Mouse (Mus musculus) common myeloid progenitor, adult 5-6 weeks (primary cell): ENCODE measurements around the gene Psmd9. TPM values are rescaled to one million over a fixed set of nuclear protein-coding genes. Genes with fewer than 3 reads are reported as not detected.
A peak's percentile ranks its signal among the peaks of the same experiment; 100 is the strongest.

Experiments
- ATAC-seq: replicated peaks from 2 replicates; pipeline ENCODE4 v1.8.0; 2016; ENCODE audit warnings: low read depth, mild to moderate bottlenecking, moderate TSS enrichment, inconsistent platforms; ENCODE audit not compliant: poor library complexity, severe bottlenecking
- total RNA-seq: library from RNA; stranded (forward); fragments of 200-1000, 187-1606 nt; gene quantifications from 2 replicates; pipeline ENCODE4 v1.2.3, GENCODE M21; 2017

Gene Psmd9
- total RNA-seq, 1 experiment from 2014 or later: 44.4 TPM

DNA sequence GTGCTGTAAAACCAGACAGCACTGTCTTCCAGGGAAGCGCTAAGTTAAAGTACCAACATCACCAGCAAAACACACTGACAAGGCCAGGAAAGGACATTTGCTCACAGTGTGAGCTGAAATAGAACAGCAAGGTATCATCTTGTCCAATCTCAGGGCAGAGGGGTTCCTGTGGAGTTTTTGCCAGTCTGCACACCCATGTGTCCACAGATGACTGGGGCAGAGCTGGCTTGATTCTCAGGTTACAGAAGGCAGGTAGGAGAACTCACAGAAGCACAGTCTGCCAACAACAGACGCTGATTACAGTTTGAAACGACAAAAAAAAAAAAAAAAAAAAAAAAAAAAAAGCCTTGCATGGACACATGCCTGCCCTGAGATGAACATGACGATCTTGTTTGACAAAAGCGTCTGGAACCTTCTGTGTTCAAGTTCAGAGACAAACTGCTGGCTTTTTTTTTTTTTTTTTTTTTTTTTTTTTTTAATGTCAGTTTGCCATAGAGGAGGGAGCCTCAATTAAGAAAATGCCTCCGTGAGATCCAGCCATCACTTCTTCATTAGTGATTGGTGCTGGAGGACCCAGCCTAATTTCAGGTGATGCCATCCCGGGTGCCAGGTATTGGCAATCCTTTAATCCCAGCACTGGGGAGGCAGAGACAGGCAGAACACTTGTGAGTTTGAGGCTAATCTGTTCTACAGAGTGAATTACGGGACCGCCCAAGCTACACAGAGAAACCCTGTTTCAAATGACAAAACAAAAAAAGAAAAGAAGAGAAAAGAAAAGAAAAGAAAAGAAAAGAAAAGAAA is 112.3 kb downstream of the Psmd9 start:
- ATAC-seq: no peak

DNA sequence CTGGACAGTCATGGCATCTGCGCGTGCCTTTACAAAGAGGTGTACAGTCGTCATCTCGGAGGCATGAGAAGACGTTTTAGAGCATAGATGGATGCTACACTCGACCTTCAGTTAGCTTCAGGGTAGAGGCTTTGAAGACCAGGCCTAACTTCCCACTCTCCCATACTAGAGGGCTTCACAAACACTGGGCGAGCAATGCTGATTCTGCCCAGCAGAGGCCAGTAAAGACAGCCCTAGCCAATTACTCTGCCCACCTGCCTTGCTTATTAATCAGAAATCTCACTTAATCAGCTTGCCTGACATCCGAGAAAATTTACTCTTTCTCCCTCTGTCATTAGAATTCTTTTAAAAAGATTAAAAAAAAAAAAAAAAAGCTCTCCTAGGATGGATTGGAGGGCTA is 116.0 kb downstream of the Psmd9 start:
- peak; percentile 71 for ATAC-seq

DNA sequence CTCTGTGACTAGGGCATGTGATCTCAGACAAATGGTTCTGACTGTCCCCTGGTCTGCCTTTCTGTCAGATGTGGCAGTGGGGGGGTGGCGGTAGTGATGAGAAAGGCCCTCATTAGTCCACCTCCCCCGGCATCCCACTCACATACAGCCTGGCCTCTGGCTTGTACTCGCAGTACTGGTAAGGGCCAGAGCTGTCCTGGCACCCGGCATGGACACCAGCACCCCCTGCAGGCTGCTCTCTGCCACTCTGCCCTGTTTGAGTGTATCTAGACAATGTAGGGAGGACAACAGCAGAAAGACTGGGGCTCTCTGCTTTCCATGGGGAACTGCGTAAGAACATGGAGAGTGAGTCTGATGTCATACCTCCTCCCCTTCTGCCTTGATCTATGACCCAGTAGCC is 118.9 kb downstream of the Psmd9 start:
- ATAC-seq: 0 out of 2 replicates have a peak, but pooled peaks have one; percentile 32

DNA sequence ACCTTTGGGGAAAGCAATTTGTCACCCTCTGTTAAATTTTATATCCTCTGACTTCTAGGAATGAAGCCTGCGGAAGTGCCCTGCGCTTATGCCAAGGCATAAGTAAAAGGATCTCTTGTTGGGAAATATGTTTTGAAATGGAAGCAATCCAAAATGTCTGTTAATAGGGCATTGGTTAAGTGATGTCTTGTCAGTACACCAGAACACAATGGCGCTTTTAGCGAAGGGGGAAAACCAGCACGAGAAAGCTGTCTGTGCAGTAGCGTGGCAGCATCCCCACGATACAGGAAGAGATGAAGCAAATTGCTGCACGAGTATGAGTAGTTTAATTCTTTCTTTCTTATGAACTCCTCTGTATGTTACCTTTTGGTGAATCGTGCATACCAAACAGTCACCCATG is 125.4 kb downstream of the Psmd9 start:
- no peak for ATAC-seq

DNA sequence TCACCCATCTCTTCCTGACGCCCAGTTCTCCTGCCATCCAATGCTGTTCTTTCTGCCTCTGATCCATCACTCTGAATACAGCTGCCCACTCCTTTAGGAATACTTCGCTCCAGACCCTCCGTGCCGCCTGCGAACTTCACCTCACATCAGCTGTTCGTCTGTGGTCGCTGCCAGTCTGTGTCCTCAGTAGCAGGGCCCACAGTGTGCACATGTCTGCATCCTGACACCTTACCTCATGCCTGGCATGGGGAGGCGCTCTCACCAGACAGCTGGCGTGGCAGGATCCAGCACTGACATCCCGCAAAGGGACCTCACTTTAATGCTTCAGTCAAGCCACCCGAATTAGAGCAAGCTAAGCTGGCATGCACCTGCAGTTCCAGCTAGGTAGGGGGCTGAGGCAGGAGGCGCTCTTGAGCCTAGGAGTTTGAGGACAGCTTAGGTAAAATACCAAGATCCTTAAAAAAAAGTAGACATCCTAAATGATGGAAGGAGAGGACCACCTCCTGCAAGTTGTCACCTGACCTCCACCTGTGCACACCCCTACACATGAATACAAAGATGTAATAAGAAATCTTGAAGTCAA is 127.1 kb downstream of the Psmd9 start:
- no peak for ATAC-seq

DNA sequence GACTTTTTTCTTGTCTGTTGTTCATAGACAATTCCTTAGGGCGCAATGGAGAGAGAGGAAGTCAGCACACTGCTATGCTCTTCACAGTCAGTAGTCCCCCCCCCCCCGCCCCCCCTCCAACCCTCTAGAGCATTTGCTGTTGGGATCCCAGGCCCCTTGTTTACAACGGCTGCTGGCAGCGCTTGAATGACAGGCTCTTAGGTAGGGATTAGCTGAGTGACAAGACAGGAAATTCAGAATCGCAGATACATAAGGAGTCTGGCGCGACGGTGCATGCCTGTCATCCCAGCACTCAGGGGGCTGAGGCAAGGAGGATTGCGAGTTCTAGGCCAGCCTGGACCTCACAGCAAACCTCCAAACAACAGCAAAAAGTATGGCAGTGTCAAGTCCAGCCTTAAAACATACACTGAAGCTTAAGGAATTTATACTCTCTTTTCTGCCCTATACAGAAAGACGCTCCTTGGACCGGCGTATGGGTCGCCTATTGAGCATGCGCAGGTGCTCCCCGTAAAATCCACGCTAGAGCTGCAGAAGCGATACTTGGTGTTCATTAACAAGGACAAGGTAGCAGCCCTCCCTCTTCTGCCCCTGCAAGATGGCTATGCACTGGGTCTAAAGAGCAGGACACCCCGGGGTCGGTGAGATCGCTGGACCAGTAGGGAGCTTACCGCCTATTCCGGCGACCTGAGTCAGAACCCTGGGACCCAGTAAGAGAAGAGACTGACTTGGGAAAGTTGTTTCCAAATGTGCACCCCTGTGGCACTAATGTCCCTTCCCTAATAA is 128.0 kb downstream of the Psmd9 start:
- ATAC-seq: no peak

DNA sequence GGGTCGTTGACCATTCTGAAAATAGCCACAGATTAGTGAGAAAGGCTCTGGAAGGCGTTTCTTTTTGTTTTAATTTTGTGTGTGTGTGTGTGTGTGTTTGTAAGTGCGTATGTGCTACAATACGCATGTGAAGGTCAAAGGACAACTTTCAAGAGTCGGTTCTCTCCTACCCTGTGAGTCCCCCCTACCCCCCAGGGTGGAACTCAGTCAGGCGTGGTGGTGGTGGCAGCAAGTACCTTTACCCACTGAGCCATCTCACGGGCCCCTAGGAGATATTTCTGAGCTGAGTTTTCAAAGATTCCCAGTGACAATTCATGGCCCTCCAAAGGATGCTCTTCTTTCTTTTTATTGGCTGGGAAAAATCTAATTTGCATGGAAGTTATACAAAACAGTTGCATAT is 128.6 kb downstream of the Psmd9 start:
- no peak for ATAC-seq

DNA sequence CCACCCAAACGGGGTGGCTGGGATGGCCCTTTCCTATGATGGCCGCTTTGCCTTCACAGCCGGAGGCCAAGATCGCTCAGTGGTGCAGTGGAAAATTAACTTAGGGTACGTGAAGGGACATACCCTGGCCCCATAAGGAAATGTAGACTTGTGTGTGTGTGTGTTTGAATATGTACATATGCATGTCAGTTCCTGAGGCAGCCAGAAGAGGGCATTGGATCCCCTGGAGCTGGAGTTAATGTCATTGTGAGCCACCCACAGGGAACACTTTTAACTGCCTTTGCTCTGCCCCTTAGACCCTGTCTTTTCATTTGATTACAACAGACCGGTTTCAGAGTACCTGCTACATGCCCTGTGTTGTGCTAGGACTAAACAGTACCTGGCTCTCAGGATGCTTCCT is 129.3 kb downstream of the Psmd9 start:
- no peak for ATAC-seq

Other genes with a start within 250 kb of the Psmd9 start
- 60.6 and 72.8 TPM in 2 replicates for gene Kdm2b, start 179.6 kb upstream of the Psmd9 start, total RNA-seq
- 10.6 and 13.0 TPM in 2 replicates for gene Orai1, start 154.3 kb upstream of the Psmd9 start, total RNA-seq
- not detected in 2 replicates for gene Morn3, start 122.4 kb upstream of the Psmd9 start, total RNA-seq
- gene Tmem120b, start 101.0 kb upstream of the Psmd9 start, total RNA-seq: 4.8 and 4.9 TPM in 2 replicates
- 3.4 TPM in 2 replicates for gene Rhof, start 36.7 kb upstream of the Psmd9 start, total RNA-seq
- gene Setd1b, start 27.2 kb upstream of the Psmd9 start, total RNA-seq: 6.3 and 7.7 TPM in 2 replicates
- gene Hpd, start 13.3 kb downstream of the Psmd9 start, total RNA-seq: not detected in 2 replicates
- not detected in 2 replicates for gene Wdr66, start 82.7 kb downstream of the Psmd9 start, total RNA-seq
- 18.9 and 19.4 TPM in 2 replicates for gene Bcl7a, start 174.4 kb downstream of the Psmd9 start, total RNA-seq
- gene Mlxip, start 225.4 kb downstream of the Psmd9 start, total RNA-seq: 9.1 and 13.9 TPM in 2 replicates